Mouse (Mus musculus) midbrain, embryonic 14.5 days (tissue): ENCODE measurements at regions not wholly inside any gene's neighbourhood (a gene's known extent, or its start where the extent isn't known, plus 50 kb on each side); places are given as distances from the start of the nearest gene placed in this dataset.

Experiments
- ATAC-seq: fragments of 200-750 bp; cut with Nextera tagmentation; 2 replicates; pipeline ENCODE4 v1.8.0; 2017; ENCODE audit warnings: moderate number of reproducible peaks, moderate library complexity; ENCODE audit not compliant: low FRiP score, low TSS enrichment
- DNase-seq: peaks from one replicate; pipeline ENCODE4 v3.0.0-alpha.2; 2015
- H3K27ac ChIP-seq: fragments of 300-500 bp; sonication (generic); replicated peaks from 2 replicates; pipeline ENCODE4 v1.5.1; 2014; ENCODE audit warnings: mild to moderate bottlenecking, low read depth, low read length, moderate library complexity
- H3K27me3 ChIP-seq: fragments of 300-500 bp; sonication (generic); 2 replicates; pipeline ENCODE4 v1.6.1; 2014; ENCODE audit warnings: low read length, control low read depth, mixed read lengths; ENCODE audit not compliant: control insufficient read depth, insufficient read depth
- H3K36me3 ChIP-seq: fragments of 300-500 bp; sonication (generic); 2 replicates; pipeline ENCODE4 v1.6.1; 2014; ENCODE audit warnings: low read length, control low read depth; ENCODE audit not compliant: control insufficient read depth, insufficient read depth
- H3K4me1 ChIP-seq: fragments of 300-500 bp; sonication (generic); 2 replicates; pipeline ENCODE4 v1.6.1; 2014; ENCODE audit warnings: mild to moderate bottlenecking, antibody characterized with exemption, low read length, control low read depth; ENCODE audit not compliant: control insufficient read depth, insufficient read depth
- H3K4me2 ChIP-seq: fragments of 300-500 bp; sonication (generic); 2 replicates; pipeline ENCODE4 v1.6.1; 2014; ENCODE audit warnings: mild to moderate bottlenecking, low read length, moderate library complexity
- H3K4me3 ChIP-seq: fragments of 300-500 bp; sonication (generic); replicated peaks from 2 replicates; pipeline ENCODE4 v1.5.1; 2014; ENCODE audit warnings: low read depth, low read length
- H3K9ac ChIP-seq: fragments of 300-500 bp; sonication (generic); replicated peaks from 2 replicates; pipeline ENCODE4 v1.6.1; 2014; ENCODE audit warnings: mild to moderate bottlenecking, low read length, moderate library complexity
- H3K9me3 ChIP-seq: fragments of 300-500 bp; sonication (generic); 2 replicates; pipeline ENCODE4 v1.6.1; 2016; ENCODE audit warnings: low read length, control low read depth, mixed read lengths; ENCODE audit not compliant: control insufficient read depth
- WGBS: fragments of 180-500 bp; shearing (Covaris S2); extraction: QIAGEN DNeasy Blood & Tissue Kit; methylation state at CpG from one replicate; pipeline ENCODE4 v1.1.7; 2014; 5-methylcytosine and 5-hydroxymethylcytosine counted together

DNA sequence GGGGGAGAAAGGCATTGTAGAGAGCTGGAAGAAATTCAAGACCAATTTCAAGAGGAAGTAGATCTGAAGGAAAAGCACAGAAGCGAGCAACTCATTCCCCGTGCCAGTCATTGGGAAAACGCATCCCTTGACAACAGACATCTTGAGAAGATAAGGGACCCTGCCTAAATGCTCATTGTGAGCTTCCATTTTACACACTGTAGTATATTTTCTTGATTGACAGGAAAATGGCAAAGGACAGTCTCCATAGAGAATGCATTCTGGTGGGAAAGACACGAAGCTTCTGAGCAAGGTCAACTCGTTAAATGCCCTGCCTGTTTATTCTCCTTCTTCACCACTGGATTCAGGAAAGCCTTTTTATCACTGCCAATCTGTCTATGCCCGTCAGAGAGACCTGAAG, 424.1 kb upstream of the Vwc2 start:
- H3K27me3 ChIP-seq: no peaks in the 10 kb centered on the region
- 65% methylated on average over 6 of the region's 6 CpGs for WGBS
- ATAC-seq: peak; percentile 50
- H3K27ac ChIP-seq: no peak overlapping the region
- no peak overlapping the region for H3K4me3 ChIP-seq
- no peaks in the 10 kb centered on the region for H3K36me3 ChIP-seq
- DNase-seq: peak; percentile 5
- no peak overlapping the region for H3K9ac ChIP-seq
- H3K4me1 ChIP-seq: no peaks in the 10 kb centered on the region
- no peaks in the 10 kb centered on the region for H3K9me3 ChIP-seq
- H3K4me2 ChIP-seq: no peak overlapping the region

DNA sequence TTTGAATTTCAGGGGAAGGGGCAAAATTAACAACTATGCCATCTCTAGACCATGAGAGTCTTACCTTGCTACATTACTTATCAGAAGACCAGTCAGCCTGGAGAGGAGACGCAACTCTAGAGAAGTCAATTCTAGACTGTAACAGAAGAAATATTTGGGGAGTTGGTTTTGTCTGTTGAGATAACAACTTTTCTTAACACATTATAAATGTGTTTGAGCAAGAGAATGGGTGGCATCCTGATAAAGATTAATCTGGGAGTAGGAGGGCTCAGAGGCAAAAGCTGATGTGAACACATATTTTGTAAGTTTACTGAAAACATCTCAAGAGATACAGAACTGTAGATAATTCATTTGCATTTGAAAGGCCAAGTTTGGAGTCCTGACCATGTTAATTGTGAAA, 389.0 kb upstream of the Vwc2 start:
- Histone ChIP-seq H3K4me2 (no peak overlapping the region), H3K36me3 (no peaks in the 10 kb centered on the region), H3K4me1 (no peaks in the 10 kb centered on the region), H3K4me3 (no peak overlapping the region), H3K27me3 (no peaks in the 10 kb centered on the region), H3K27ac (no peak overlapping the region), H3K9ac (no peak overlapping the region), H3K9me3 (no peaks in the 10 kb centered on the region)
- ATAC-seq (no peak), DNase-seq (no peak)
- WGBS: 97% methylated on average over 1 of the region's 1 CpGs

DNA sequence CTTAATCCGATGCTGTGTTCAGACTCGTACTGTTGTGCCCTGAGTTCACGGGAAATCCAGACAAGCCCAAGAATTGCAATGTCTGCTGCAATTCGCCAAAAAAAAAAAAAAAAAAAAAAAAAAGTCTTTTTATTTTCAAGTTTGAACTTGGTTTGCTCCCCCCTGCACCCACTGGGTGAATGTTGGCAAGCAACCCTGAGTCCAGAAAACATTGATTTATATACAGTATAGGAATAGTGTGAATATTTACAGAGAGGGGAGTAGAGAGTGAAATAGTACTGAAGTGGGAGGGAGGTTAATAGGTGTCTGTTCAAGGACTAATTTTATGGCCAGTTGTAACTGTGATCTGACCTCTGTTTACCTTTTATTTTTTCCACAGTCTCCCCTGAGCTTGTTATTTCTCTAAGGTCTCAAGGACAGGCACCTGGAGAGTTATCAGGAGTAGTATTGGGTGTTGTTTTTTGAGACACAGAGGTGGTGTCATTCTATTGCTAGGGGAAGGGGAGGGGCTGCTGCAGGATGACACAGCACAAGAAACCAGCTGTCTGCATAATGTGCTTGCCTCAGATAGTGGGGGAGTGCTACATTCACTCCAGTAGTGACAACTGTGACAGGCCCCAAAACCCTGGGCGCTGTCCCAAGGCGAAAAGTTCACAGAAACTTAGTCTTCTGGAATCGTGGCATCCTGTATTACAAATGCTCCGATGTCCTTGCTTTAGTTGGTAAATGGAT, 385.0 kb upstream of the Vwc2 start:
- ATAC-seq (no peak), DNase-seq (no peak)
- H3K4me1 ChIP-seq: no peaks in the 10 kb centered on the region
- H3K36me3 ChIP-seq: no peaks in the 10 kb centered on the region
- H3K4me3 ChIP-seq: no peak overlapping the region
- no peak overlapping the region for H3K9ac ChIP-seq
- WGBS: 91% methylated on average over 8 of the region's 8 CpGs
- H3K9me3 ChIP-seq: no peaks in the 10 kb centered on the region
- H3K27ac ChIP-seq: no peak overlapping the region
- H3K27me3 ChIP-seq: no peaks in the 10 kb centered on the region
- no peak overlapping the region for H3K4me2 ChIP-seq
